Mouse (Mus musculus): ENCODE measurements at regions not wholly inside any gene's neighbourhood (a gene's known extent, or its start where the extent isn't known, plus 50 kb on each side); places are given as distances from the start of the nearest gene placed in this dataset.

GRCm38 (mm10) chr9:115361191-115361590 is 51.0 kb upstream of the Stt3b start:
- DNase-seq (ENCODE audit: low read depth, low spot score), result peak; percentile 17

GRCm38 (mm10) chr9:115361881-115362280 is 51.7 kb upstream of the Stt3b start:
- no peak for DNase-seq (ENCODE audit: low read depth, low spot score)

GRCm38 (mm10) chr9:115362486-115362885 is 52.3 kb upstream of the Stt3b start:
- DNase-seq (ENCODE audit: low read depth, low spot score), result no peak

GRCm38 (mm10) chr9:115364919-115365861 is 55.0 kb upstream of the Stt3b start:
- DNase-seq (ENCODE audit: low read depth, low spot score), result peak; percentile 35

GRCm38 (mm10) chr9:115367808-115368207 is 57.6 kb upstream of the Stt3b start:
- DNase-seq (ENCODE audit: low read depth, low spot score), result no peak

GRCm38 (mm10) chr9:115380276-115380675 is 70.1 kb upstream of the Stt3b start:
- DNase-seq (ENCODE audit: low read depth, low spot score), result no peak

GRCm38 (mm10) chr9:115382824-115383475 is 72.7 kb upstream of the Stt3b start:
- no peak for DNase-seq (ENCODE audit: low read depth, low spot score)

- no peak for DNase-seq (ENCODE audit: low read depth, low spot score)
Measured at GRCm38 (mm10) chr9:115383935-115384334, 73.7 kb upstream of the Stt3b start.

GRCm38 (mm10) chr9:115384345-115384744 is 74.1 kb upstream of the Stt3b start:
- DNase-seq (ENCODE audit: low read depth, low spot score), result no peak

- DNase-seq (ENCODE audit: low read depth, low spot score), result no peak
Measured at GRCm38 (mm10) chr9:115387471-115388360, 77.5 kb upstream of the Stt3b start.

GRCm38 (mm10) chr9:115388361-115388759 is 78.1 kb upstream of the Stt3b start:
- no peak for DNase-seq (ENCODE audit: low read depth, low spot score)

GRCm38 (mm10) chr9:115389082-115389481 is 78.9 kb upstream of the Stt3b start:
- no peak for DNase-seq (ENCODE audit: low read depth, low spot score)

GRCm38 (mm10) chr9:115390880-115391281 is 80.7 kb upstream of the Stt3b start:
- DNase-seq (ENCODE audit: low read depth, low spot score), result no peak

- no peak for DNase-seq (ENCODE audit: low read depth, low spot score)
Measured at GRCm38 (mm10) chr9:115395511-115395910, 85.3 kb upstream of the Stt3b start.

GRCm38 (mm10) chr9:115400461-115400860 is 90.2 kb upstream of the Stt3b start:
- no peak for DNase-seq (ENCODE audit: low read depth, low spot score)

- DNase-seq (ENCODE audit: low read depth, low spot score), result no peak
Measured at GRCm38 (mm10) chr9:115401405-115402151, 91.4 kb upstream of the Stt3b start.

GRCm38 (mm10) chr9:115402661-115403060 is 92.4 kb upstream of the Stt3b start:
- DNase-seq (ENCODE audit: low read depth, low spot score), result no peak

- peak; percentile 12 for DNase-seq (ENCODE audit: low read depth, low spot score)
Measured at GRCm38 (mm10) chr9:115403354-115403968, 93.2 kb upstream of the Stt3b start.

- DNase-seq (ENCODE audit: low read depth, low spot score), result no peak
Measured at GRCm38 (mm10) chr9:115407901-115408470, 97.8 kb upstream of the Stt3b start.

GRCm38 (mm10) chr9:115408886-115409285 is 98.7 kb upstream of the Stt3b start:
- no peak for DNase-seq (ENCODE audit: low read depth, low spot score)

Data from ES-CJ7 (cell line).